Mouse (Mus musculus) kidney, postnatal 0 days (tissue): ENCODE results near the gene Tra2b. TPM values are rescaled to one million over a fixed set of nuclear protein-coding genes. Genes with fewer than 3 reads are reported as not detected.

Experiments
- ATAC-seq: fragments of 200-750 bp; cut with Nextera tagmentation; replicated peaks from 2 replicates; pipeline ENCODE4 v1.8.0; 2017; ENCODE audit warnings: low read depth, moderate number of reproducible peaks, moderate TSS enrichment, moderate library complexity; ENCODE audit not compliant: low FRiP score
- DNase-seq: peaks from one replicate; pipeline ENCODE4 v3.0.0-alpha.2; 2016; ENCODE audit warnings: low spot score
- H3K27ac ChIP-seq: fragments of 300-500 bp; sonication (generic); 2 replicates; pipeline ENCODE4 v1.5.1; 2014; ENCODE audit warnings: mild to moderate bottlenecking
- H3K27me3 ChIP-seq: fragments of 300-500 bp; sonication (generic); 2 replicates; pipeline ENCODE4 v1.6.1; 2014; ENCODE audit warnings: low read length, mixed read lengths; ENCODE audit not compliant: insufficient read depth
- H3K36me3 ChIP-seq: fragments of 300-500 bp; sonication (generic); 2 replicates; pipeline ENCODE4 v1.6.1; 2014; ENCODE audit warnings: low read length, mixed read lengths; ENCODE audit not compliant: insufficient read depth
- H3K4me1 ChIP-seq: fragments of 300-500 bp; sonication (generic); replicated peaks from 2 replicates; pipeline ENCODE4 v1.6.1; 2014; ENCODE audit warnings: antibody characterized with exemption, low read length, mixed read lengths; ENCODE audit not compliant: insufficient read depth
- H3K4me2 ChIP-seq: fragments of 300-500 bp; sonication (generic); 2 replicates; pipeline ENCODE4 v1.6.1; 2014; ENCODE audit warnings: mild to moderate bottlenecking, low read length, moderate library complexity, mixed read lengths
- H3K4me3 ChIP-seq: fragments of 300-500 bp; sonication (generic); replicated peaks from 2 replicates; pipeline ENCODE4 v1.5.1; 2014; ENCODE audit warnings: low read depth, low read length
- H3K9ac ChIP-seq: fragments of 300-500 bp; sonication (generic); 2 replicates; pipeline ENCODE4 v1.6.1; 2014; ENCODE audit warnings: low read depth, low read length
- H3K9me3 ChIP-seq: fragments of 300-500 bp; sonication (generic); replicated peaks from 2 replicates; pipeline ENCODE4 v1.6.1; 2016; ENCODE audit warnings: low read length, inconsistent platforms, mixed read lengths
- CTCF ChIP-seq: IDR thresholded peaks from 2 replicates; pipeline ENCODE4 v1.5.1; 2016; ENCODE audit warnings: antibody characterized with exemption, low read depth, mild to moderate bottlenecking, moderate library complexity
- WGBS: fragments of 180-500 bp; shearing (Covaris S2); extraction: QIAGEN DNeasy Blood & Tissue Kit; methylation state at CpG from one replicate; pipeline ENCODE4 v1.1.7; 2014; 5-methylcytosine and 5-hydroxymethylcytosine counted together
- polyA plus RNA-seq: library from polyadenylated mRNA; unstranded; fragments of >200 nt; fragmentation: Nextera tagmentation; extraction: Ambion mirVana; gene quantifications from 2 replicates; pipeline ENCODE4 v1.2.1, GENCODE M21; 2015

Gene Tra2b
- polyA plus RNA-seq, 1 experiment from 2014 or later: 242 TPM

DNA sequence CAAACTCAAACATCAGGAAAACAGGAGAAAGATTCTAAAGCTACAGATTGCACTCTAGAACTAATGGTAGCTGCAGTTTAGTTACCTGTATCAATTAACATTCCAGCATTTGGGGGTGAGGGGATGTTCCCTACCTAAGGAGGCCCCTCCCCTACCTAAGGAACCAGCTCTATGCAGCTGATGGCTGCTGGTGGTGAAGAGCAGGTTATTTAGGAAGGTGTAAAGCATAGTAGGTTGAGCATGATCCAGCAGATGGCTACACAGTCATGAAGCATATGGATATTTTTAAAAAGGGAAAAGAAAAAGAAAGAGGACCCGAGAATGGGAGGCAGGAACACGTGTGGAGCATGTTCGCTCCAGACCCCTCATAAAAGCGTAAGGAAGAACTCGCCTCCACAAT lies 15.5 kb downstream of the Tra2b start:
- H3K4me2 ChIP-seq: no peak overlapping the region
- H3K4me1 ChIP-seq: no peaks in the 10 kb centered on the region
- H3K4me3 ChIP-seq: no peak overlapping the region
- TF ChIP-seq CTCF: no peak
- DNase-seq (no peak), ATAC-seq (no peak)
- H3K27me3 ChIP-seq: no peaks in the 10 kb centered on the region
- no peaks in the 10 kb centered on the region for H3K9me3 ChIP-seq
- no peak overlapping the region for H3K27ac ChIP-seq
- H3K36me3 ChIP-seq: peaks cover 44% of the 10 kb centered on the region
- H3K9ac ChIP-seq: no peak overlapping the region
- WGBS: 92% methylated on average over 5 of the region's 5 CpGs

GRCm38 (mm10) chr16:22249754-22250153 lies 16.1 kb downstream of the Tra2b start:
- Histone ChIP-seq H3K9me3 (no peaks in the 10 kb centered on the region), H3K27ac (no peak overlapping the region), H3K4me1 (no peaks in the 10 kb centered on the region), H3K9ac (no peak overlapping the region), H3K27me3 (no peaks in the 10 kb centered on the region), H3K4me3 (no peak overlapping the region), H3K4me2 (no peak overlapping the region), H3K36me3 (peaks cover 48% of the 10 kb centered on the region)
- WGBS: 93% methylated on average over 3 of the region's 3 CpGs
- no peak for TF ChIP-seq CTCF
- DNase-seq (no peak), ATAC-seq (no peak)

DNA sequence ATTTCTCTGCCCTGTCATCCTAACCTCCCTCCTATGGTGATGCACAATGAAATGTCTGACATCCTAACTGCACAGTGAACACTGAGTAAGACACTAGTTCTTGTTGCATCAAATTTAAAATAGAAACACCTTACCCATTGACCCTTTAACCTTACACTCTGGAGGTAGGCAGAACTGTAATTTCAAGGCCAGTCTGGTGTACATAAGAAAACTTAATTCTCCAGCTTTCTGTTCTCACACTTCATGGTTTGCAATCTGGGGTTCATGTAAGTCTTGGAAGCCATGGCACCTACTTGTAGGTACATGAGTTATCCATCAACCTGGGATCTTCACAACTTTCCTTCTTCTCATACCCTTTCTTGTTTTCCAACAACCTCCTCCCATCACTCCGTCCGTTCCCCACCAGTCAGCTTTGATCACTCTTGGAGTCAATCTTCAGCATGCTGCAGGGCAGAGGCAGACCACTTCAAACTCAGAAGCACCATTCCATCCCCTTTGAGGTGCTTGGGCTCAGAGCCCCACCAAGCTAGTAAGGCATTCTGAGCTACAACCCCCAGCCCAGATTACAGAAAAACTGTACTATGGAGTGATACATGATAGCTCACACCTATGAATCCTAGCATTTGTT lies 23.5 kb downstream of the Tra2b start:
- H3K4me3 ChIP-seq: no peak overlapping the region
- DNase-seq (no peak), ATAC-seq (peak; percentile 40; the same call in 1 of the 2 replicates)
- no peak overlapping the region for H3K27ac ChIP-seq
- no peak overlapping the region for H3K4me2 ChIP-seq
- no peak overlapping the region for H3K9ac ChIP-seq
- 93% methylated on average over 2 of the region's 2 CpGs for WGBS
- H3K27me3 ChIP-seq: no peaks in the 10 kb centered on the region
- H3K4me1 ChIP-seq: no peaks in the 10 kb centered on the region
- peaks cover 25% of the 10 kb centered on the region; the same call in 1 of the 2 replicates for H3K36me3 ChIP-seq
- TF ChIP-seq CTCF: no peak
- H3K9me3 ChIP-seq: no peaks in the 10 kb centered on the region

DNA sequence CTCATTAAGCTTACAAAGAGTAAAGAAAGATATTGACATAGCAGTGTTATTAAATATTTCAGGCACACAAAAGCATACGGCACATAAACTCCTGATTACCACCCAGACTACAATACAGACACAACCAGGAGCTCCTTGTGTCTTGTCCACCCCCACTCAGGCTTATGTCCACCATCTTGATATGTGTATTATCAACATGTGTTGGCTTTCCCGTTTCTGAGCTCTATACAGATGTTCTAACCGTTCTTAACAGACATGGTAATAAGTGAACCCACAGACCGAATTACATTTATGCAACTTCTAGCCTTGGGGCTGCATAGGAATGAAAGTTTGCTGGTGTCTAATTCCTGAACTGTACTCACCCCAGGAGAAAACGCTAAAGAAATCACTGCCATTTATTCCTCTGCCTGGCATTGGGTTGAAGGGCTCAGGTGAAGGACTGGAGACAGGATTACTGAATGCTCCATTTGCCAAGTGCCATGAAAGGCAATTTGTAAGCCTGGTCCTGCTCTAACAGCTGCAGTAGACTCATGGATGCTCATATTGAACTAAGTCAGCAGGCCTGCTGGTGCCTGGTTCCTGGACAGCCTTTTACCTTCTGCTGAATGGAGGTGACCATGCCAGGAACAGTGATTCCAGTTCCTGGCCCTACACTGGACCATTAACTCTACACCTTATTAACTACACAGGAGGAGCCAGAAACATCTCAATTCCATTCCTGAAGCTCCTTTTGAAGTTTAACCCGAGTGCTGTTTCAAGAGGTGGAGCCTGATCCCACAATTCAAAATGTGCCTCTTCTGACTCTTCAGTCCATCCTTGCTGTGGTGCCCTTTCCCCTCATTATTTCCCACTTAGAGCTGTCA lies 24.2 kb downstream of the Tra2b start:
- WGBS: 82% methylated on average over 6 of the region's 6 CpGs
- H3K4me1 ChIP-seq: no peaks in the 10 kb centered on the region
- no peaks in the 10 kb centered on the region for H3K9me3 ChIP-seq
- H3K4me2 ChIP-seq: no peak overlapping the region
- H3K9ac ChIP-seq: no peak overlapping the region
- H3K36me3 ChIP-seq: peaks cover 25% of the 10 kb centered on the region; the same call in 1 of the 2 replicates
- no peak for DNase-seq
- no peaks in the 10 kb centered on the region for H3K27me3 ChIP-seq
- ATAC-seq: 0 out of 2 replicates have a peak, but pooled peaks have one; percentile 23
- no peak overlapping the region for H3K4me3 ChIP-seq
- TF ChIP-seq CTCF: no peak
- H3K27ac ChIP-seq: no peak overlapping the region

- Histone ChIP-seq H3K27me3 (no peaks in the 10 kb centered on the region), H3K36me3 (peaks cover 25% of the 10 kb centered on the region; the same call in 1 of the 2 replicates), H3K9ac (no peak overlapping the region), H3K9me3 (no peaks in the 10 kb centered on the region), H3K4me3 (no peak overlapping the region), H3K4me1 (no peaks in the 10 kb centered on the region), H3K4me2 (no peak overlapping the region), H3K27ac (no peak overlapping the region)
- no peak for TF ChIP-seq CTCF
- ATAC-seq: no peak
- WGBS: 88% methylated on average over 5 of the region's 5 CpGs
- no peak for DNase-seq
These were observed 24.9 kb downstream of the Tra2b start for GRCm38 (mm10) chr16:22240856-22241255.

DNA sequence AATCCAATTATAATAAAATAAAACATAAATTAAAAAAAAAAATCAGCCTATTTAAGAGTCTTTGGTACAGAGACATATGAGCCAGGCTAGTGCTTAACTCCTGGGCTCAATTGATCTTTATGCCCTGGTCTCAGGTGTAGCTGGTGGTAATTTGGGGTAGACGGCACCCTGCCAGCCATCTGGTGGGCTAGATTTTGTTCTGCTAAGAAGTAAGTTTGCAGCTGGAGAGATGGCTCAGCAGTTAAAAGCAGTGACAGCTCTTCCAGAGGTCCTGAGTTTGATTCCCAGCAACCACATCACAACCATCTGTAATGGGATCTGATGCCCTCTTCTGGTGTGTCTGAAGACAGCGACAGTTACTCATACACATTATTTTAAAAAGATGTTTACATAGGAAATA lies 25.8 kb downstream of the Tra2b start:
- DNase-seq (no peak), ATAC-seq (no peak)
- Histone ChIP-seq H3K36me3 (peaks cover 22% of the 10 kb centered on the region; the same call in 1 of the 2 replicates), H3K9ac (no peak overlapping the region), H3K4me2 (no peak overlapping the region), H3K27me3 (no peaks in the 10 kb centered on the region), H3K27ac (no peak overlapping the region), H3K4me1 (no peaks in the 10 kb centered on the region), H3K9me3 (no peaks in the 10 kb centered on the region), H3K4me3 (no peak overlapping the region)
- 0 out of 2 replicates have a peak, but pooled peaks have one; percentile 15 for TF ChIP-seq CTCF
- 84% methylated on average over 2 of the region's 2 CpGs for WGBS
